Mouse (Mus musculus): Measurements from ENCODE around the gene Scaf8. TPM values are rescaled to one million over a fixed set of nuclear protein-coding genes. Genes with fewer than 3 reads are reported as not detected.

Scaf8 gene
- polyA plus RNA-seq, 1 experiment from 2014 or later = 13.4 TPM

GRCm38 (mm10) chr17:3232626-3233025 is 117.9 kb downstream of the Scaf8 start:
- Histone ChIP-seq H3K9ac (no peak overlapping the region), H3K4me2 (no peak overlapping the region), H3K9me3 (replicated peaks) (no peaks in the 10 kb centered on the region), H3K27me3 (no peaks in the 10 kb centered on the region), H3K4me1 (replicated peaks) (peaks cover 12% of the 10 kb centered on the region), H3K36me3 (peaks cover 4% of the 10 kb centered on the region; the same call in 1 of the 2 replicates), H3K27ac (no peak overlapping the region), H3K4me3 (no peak overlapping the region)
- WGBS = 63% methylated on average over 5 of the region's 5 CpGs
- no peak for ATAC-seq (replicated peaks; ENCODE audit: insufficient number of reproducible peaks, insufficient read depth, low FRiP score, low read depth)

GRCm38 (mm10) chr17:3243672-3244071 is 128.9 kb downstream of the Scaf8 start:
- Histone ChIP-seq H3K27me3 (no peaks in the 10 kb centered on the region), H3K9me3 (replicated peaks) (no peaks in the 10 kb centered on the region), H3K4me2 (no peak overlapping the region), H3K36me3 (no peaks in the 10 kb centered on the region), H3K27ac (no peak overlapping the region), H3K9ac (no peak overlapping the region), H3K4me1 (replicated peaks) (peaks cover 31% of the 10 kb centered on the region), H3K4me3 (no peak overlapping the region)
- ATAC-seq (replicated peaks; ENCODE audit: insufficient number of reproducible peaks, insufficient read depth, low FRiP score, low read depth) = no peak
- 86% methylated on average over 3 of the region's 3 CpGs for WGBS

GRCm38 (mm10) chr17:3244881-3245739 is 130.3 kb downstream of the Scaf8 start:
- Histone ChIP-seq H3K36me3 (no peaks in the 10 kb centered on the region), H3K27ac (no peak overlapping the region), H3K27me3 (no peaks in the 10 kb centered on the region), H3K4me3 (no peak overlapping the region), H3K4me1 (replicated peaks) (peaks cover 42% of the 10 kb centered on the region), H3K9me3 (replicated peaks) (no peaks in the 10 kb centered on the region), H3K9ac (no peak overlapping the region), H3K4me2 (no peak overlapping the region)
- WGBS = 50% methylated on average over 8 of the region's 8 CpGs
- no peak for ATAC-seq (replicated peaks; ENCODE audit: insufficient number of reproducible peaks, insufficient read depth, low FRiP score, low read depth)

GRCm38 (mm10) chr17:3246665-3247370 is 132.0 kb downstream of the Scaf8 start:
- Histone ChIP-seq H3K9me3 (replicated peaks) (no peaks in the 10 kb centered on the region), H3K27me3 (no peaks in the 10 kb centered on the region), H3K27ac (no peak overlapping the region), H3K4me3 (no peak overlapping the region), H3K4me1 (replicated peaks) (peaks cover 42% of the 10 kb centered on the region), H3K9ac (no peak overlapping the region), H3K36me3 (no peaks in the 10 kb centered on the region), H3K4me2 (no peak overlapping the region)
- 31% methylated on average over 7 of the region's 7 CpGs for WGBS
- ATAC-seq (replicated peaks; ENCODE audit: insufficient number of reproducible peaks, insufficient read depth, low FRiP score, low read depth) = no peak

Other genes starting within 250 kb of the Scaf8 start
- gene Tiam2, start 211.6 kb downstream of the Scaf8 start, polyA plus RNA-seq (2015; fragmentation: Nextera tagmentation; extraction: Ambion mirVana) = 3.8 and 4.2 TPM in 2 replicates